Mouse (Mus musculus) heart, embryonic 16.5 days (tissue): ENCODE results near the gene Tec. TPM values are rescaled to one million over a fixed set of nuclear protein-coding genes. Genes with fewer than 3 reads are reported as not detected.

Experiments used
- ATAC-seq: fragments of 200-750 bp; cut with Nextera tagmentation; replicated peaks from 2 replicates; pipeline ENCODE4 v1.8.0; 2017; ENCODE audit warnings: moderate number of reproducible peaks; ENCODE audit not compliant: insufficient read depth, low FRiP score; ENCODE audit errors: extremely low read depth
- H3K27ac ChIP-seq: fragments of 300-500 bp; sonication (generic); 2 replicates; pipeline ENCODE4 v1.5.1; 2014; ENCODE audit warnings: mild to moderate bottlenecking, low read length, control low read depth, moderate library complexity
- H3K27me3 ChIP-seq: fragments of 300-500 bp; sonication (generic); 2 replicates; pipeline ENCODE4 v1.6.1; 2014; ENCODE audit warnings: low read length, mixed read lengths; ENCODE audit not compliant: control insufficient read depth, insufficient read depth
- H3K36me3 ChIP-seq: fragments of 300-500 bp; sonication (generic); 2 replicates; pipeline ENCODE4 v1.6.1; 2014; ENCODE audit not compliant: control insufficient read depth, insufficient read depth
- H3K4me1 ChIP-seq: fragments of 300-500 bp; sonication (generic); 2 replicates; pipeline ENCODE4 v1.6.1; 2014; ENCODE audit warnings: low read length, mixed read lengths; ENCODE audit not compliant: control insufficient read depth, insufficient read depth
- H3K4me2 ChIP-seq: fragments of 300-500 bp; sonication (generic); 2 replicates; pipeline ENCODE4 v1.6.1; 2014; ENCODE audit warnings: low read depth, mild to moderate bottlenecking, control low read depth, low read length
- H3K4me3 ChIP-seq: fragments of 300-500 bp; sonication (generic); 2 replicates; pipeline ENCODE4 v1.5.1; 2014; ENCODE audit warnings: mild to moderate bottlenecking, control low read depth, low read length
- H3K9ac ChIP-seq: fragments of 300-500 bp; sonication (generic); 2 replicates; pipeline ENCODE4 v1.6.1; 2014; ENCODE audit warnings: low read length, control low read depth
- H3K9me3 ChIP-seq: fragments of 300-500 bp; sonication (generic); replicated peaks from 2 replicates; pipeline ENCODE4 v1.6.1; 2016; ENCODE audit warnings: low read length; ENCODE audit not compliant: control insufficient read depth
- WGBS: fragments of 180-500 bp; shearing (Covaris S2); extraction: QIAGEN DNeasy Blood & Tissue Kit; methylation state at CpG from one replicate; pipeline ENCODE4 v1.1.7; 2014; 5-methylcytosine and 5-hydroxymethylcytosine counted together
- polyA plus RNA-seq: library from polyadenylated mRNA; unstranded; fragments of >200 nt; fragmentation: Nextera tagmentation; extraction: Ambion mirVana; gene quantifications from 2 replicates; pipeline ENCODE4 v1.2.1, GENCODE M21; 2015

The Tec gene
- polyA plus RNA-seq, 1 experiment from 2014 or later, result 23.0 TPM

DNA sequence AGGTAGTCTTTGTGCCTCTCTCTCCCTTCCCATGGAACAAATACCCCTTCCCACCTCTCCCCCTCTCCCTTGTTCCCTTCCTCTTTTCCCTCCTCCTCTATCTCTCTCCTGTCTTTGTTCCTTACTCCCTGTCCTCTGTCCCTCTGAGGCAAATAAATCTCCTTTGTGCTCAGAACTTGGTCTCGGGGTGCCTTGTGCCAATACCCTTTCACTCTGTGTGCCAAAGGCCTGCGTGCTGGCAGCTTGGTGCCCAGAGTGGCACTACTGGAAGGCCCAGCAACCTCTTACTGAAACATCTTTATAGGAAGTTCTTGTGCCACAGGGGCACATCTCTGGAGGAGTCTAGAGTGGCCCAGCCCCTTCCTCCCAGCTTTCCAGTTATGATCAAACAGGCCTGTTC is 91.7 kb downstream of the Tec start:
- Histone ChIP-seq H3K4me1 (peaks cover under 1% of the 10 kb centered on the region; the same call in 1 of the 2 replicates), H3K9me3 (no peaks in the 10 kb centered on the region), H3K27ac (no peak overlapping the region), H3K36me3 (peaks cover 7% of the 10 kb centered on the region; the same call in 1 of the 2 replicates), H3K9ac (no peak overlapping the region), H3K27me3 (no peaks in the 10 kb centered on the region), H3K4me3 (no peak overlapping the region), H3K4me2 (no peak overlapping the region)
- WGBS, result 88% methylated on average over 2 of the region's 2 CpGs
- ATAC-seq, result no peak

- WGBS, result 72% methylated on average over 2 of the region's 2 CpGs
- ATAC-seq, result no peak
- Histone ChIP-seq H3K27ac (no peak overlapping the region), H3K9ac (no peak overlapping the region), H3K4me1 (peaks cover 4% of the 10 kb centered on the region; the same call in 1 of the 2 replicates), H3K4me2 (no peak overlapping the region), H3K27me3 (no peaks in the 10 kb centered on the region), H3K9me3 (no peaks in the 10 kb centered on the region), H3K36me3 (peaks cover 7% of the 10 kb centered on the region; the same call in 1 of the 2 replicates), H3K4me3 (no peak overlapping the region)
Observed at GRCm38 (mm10) chr5:72776127-72776526, 92.2 kb downstream of the Tec start.

- Histone ChIP-seq H3K27ac (no peak overlapping the region), H3K4me1 (peaks cover 6% of the 10 kb centered on the region; the same call in 1 of the 2 replicates), H3K27me3 (no peaks in the 10 kb centered on the region), H3K9me3 (no peaks in the 10 kb centered on the region), H3K9ac (no peak overlapping the region), H3K4me3 (no peak overlapping the region), H3K4me2 (no peak overlapping the region), H3K36me3 (0 out of 2 replicates have a peak, but pooled peaks cover 3% of the 10 kb centered on the region)
- WGBS, result 48% methylated on average over 6 of the region's 6 CpGs
- no peak for ATAC-seq
Observed at GRCm38 (mm10) chr5:72769841-72770240, 98.4 kb downstream of the Tec start.

DNA sequence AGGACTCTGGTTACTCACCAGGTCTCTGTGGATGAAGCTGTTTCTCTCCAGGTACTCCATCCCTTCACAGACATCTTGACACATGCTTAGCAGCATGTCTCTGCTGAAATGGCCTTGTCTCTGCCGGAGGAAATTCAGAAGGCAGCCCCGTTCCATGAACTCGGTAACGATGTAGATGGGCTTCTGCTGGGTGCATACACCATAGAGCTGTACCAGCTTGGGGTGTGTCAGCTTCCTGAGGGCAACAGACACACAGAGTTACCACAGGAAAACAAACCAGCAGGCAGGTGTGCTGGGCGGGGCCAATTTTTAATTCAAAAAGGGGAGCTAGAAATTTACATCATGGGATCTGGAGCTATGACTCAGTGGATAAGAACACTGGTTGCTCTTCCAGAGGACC is 104.7 kb downstream of the Tec start:
- H3K27me3 ChIP-seq, result no peaks in the 10 kb centered on the region
- H3K4me3 ChIP-seq, result no peak overlapping the region
- peak overlapping the region; percentile 50; the same call in 1 of the 2 replicates for H3K27ac ChIP-seq
- no peak overlapping the region for H3K4me2 ChIP-seq
- peaks cover 22% of the 10 kb centered on the region for H3K36me3 ChIP-seq
- WGBS, result 81% methylated on average over 5 of the region's 5 CpGs
- no peaks in the 10 kb centered on the region for H3K9me3 ChIP-seq
- H3K4me1 ChIP-seq, result no peaks in the 10 kb centered on the region
- H3K9ac ChIP-seq, result no peak overlapping the region
- ATAC-seq, result no peak

GRCm38 (mm10) chr5:72763025-72763424 is 105.3 kb downstream of the Tec start:
- Histone ChIP-seq H3K36me3 (peaks cover 22% of the 10 kb centered on the region), H3K27ac (peak overlapping the region; percentile 24; the same call in 1 of the 2 replicates), H3K4me3 (no peak overlapping the region), H3K9me3 (no peaks in the 10 kb centered on the region), H3K27me3 (no peaks in the 10 kb centered on the region), H3K9ac (no peak overlapping the region), H3K4me2 (no peak overlapping the region), H3K4me1 (no peaks in the 10 kb centered on the region)
- ATAC-seq, result no peak
- 54% methylated on average over 3 of the region's 3 CpGs for WGBS

DNA sequence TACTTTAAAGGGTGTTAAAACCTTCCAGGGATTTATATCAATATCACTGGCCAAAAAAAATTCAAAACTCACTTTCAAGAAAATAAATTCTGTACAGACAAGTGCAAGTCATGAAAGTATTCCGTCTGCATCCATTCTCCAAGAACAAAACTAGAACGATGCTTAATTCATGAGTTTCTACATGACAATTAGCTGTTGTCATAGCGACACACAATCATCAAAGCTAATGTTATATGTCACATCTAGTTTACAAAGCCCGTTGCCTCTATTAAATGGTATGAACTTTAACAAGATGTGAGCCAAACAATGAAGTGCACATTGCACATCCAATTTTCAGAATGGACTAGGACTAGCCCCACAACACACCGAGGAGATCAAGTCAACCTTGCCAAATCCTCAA is 106.5 kb downstream of the Tec start:
- WGBS, result 91% methylated on average over 5 of the region's 5 CpGs
- H3K36me3 ChIP-seq, result peaks cover 22% of the 10 kb centered on the region
- no peak for ATAC-seq

DNA sequence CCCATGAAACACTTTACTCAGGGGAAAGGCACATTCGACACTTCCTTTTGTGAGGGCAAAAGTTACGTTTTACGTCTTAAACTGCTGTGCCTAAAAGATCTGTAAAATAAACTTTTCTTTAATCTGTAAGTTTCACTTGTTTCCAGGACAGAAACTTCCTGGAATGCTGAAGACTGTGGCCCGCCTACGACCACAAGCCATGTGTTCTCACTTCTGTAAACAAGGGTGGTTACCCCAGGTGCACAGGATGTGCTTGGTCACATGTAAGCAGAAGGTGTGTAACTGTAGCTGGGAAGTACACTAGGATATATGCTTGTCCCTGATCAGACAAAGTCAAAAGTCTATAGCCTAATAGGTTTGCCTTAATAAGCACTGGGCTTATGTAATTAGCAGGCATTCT is 107.0 kb downstream of the Tec start:
- Histone ChIP-seq H3K4me3 (no peak overlapping the region), H3K4me1 (no peaks in the 10 kb centered on the region), H3K9me3 (no peaks in the 10 kb centered on the region), H3K4me2 (no peak overlapping the region), H3K36me3 (peaks cover 22% of the 10 kb centered on the region), H3K27me3 (no peaks in the 10 kb centered on the region), H3K9ac (no peak overlapping the region), H3K27ac (no peak overlapping the region)
- 65% methylated on average over 5 of the region's 5 CpGs for WGBS
- 0 out of 2 replicates have a peak, but pooled peaks have one; percentile 41 for ATAC-seq

More for the DNA sequence above, 106.5 kb downstream of the Tec start:
- H3K4me2 ChIP-seq, result no peak overlapping the region
- no peak overlapping the region for H3K27ac ChIP-seq
- no peaks in the 10 kb centered on the region for H3K9me3 ChIP-seq
- H3K9ac ChIP-seq, result no peak overlapping the region
- no peak overlapping the region for H3K4me3 ChIP-seq
- no peaks in the 10 kb centered on the region for H3K4me1 ChIP-seq
- no peaks in the 10 kb centered on the region for H3K27me3 ChIP-seq

DNA sequence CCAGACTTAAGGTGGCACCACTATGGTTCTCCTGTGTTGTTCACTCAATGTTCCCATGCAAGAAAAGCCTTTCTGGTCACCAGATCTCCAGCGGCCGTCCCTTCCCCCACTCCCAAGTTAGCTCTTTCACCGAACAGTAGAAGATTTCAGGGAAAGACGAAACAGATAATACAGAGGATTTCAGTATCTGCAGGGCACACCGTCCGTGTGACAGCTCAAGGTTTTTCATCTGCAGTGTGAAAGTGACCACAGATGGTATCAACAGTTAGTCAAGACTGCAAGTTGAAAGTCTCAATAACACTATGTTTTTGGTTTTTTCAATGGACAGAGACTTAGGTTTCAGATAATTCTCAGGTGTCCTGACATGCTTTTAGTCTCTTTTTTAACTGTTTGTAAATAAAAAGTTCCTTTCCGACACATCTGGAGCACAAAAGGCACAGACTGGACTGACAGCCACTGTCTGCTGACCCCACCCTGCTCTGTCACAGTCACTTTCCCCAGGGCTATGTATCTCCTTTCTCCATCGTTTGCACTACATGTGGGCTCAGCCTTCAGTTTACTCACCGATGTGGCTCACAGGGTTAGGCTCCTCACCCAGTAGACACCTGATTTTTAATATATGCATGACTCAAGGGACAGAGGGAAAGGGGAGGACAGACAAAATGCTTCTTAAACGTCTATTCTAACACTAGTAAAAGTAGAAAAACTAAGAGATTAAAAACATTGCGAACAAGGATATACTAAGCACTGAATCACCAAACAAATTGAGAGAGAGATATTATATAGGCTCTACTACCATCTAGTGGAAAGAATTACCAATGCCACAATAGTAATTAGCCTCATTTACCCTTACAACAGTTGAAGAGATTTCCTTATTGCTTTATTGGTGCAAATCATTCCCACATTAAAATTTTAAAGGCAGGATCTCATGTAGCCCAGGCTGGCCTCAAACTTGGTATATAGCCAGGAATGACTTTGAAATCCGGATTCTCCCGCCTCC is 109.1 kb downstream of the Tec start:
- no peak overlapping the region for H3K9ac ChIP-seq
- no peak overlapping the region for H3K27ac ChIP-seq
- peaks cover 22% of the 10 kb centered on the region for H3K36me3 ChIP-seq
- no peaks in the 10 kb centered on the region for H3K27me3 ChIP-seq
- H3K4me2 ChIP-seq, result no peak overlapping the region
- 68% methylated on average over 13 of the region's 13 CpGs for WGBS
- no peak overlapping the region for H3K4me3 ChIP-seq
- H3K9me3 ChIP-seq, result no peaks in the 10 kb centered on the region
- no peaks in the 10 kb centered on the region for H3K4me1 ChIP-seq
- no peak for ATAC-seq

GRCm38 (mm10) chr5:72757155-72757773 is 111.0 kb downstream of the Tec start:
- Histone ChIP-seq H3K27me3 (no peaks in the 10 kb centered on the region), H3K4me2 (no peak overlapping the region), H3K27ac (no peak overlapping the region), H3K4me3 (no peak overlapping the region), H3K36me3 (peaks cover 5% of the 10 kb centered on the region), H3K9ac (no peak overlapping the region), H3K9me3 (no peaks in the 10 kb centered on the region), H3K4me1 (no peaks in the 10 kb centered on the region)
- no peak for ATAC-seq
- 78% methylated on average over 18 of the region's 18 CpGs for WGBS
